Mouse (Mus musculus): ENCODE data around the gene Blcap.

DNA sequence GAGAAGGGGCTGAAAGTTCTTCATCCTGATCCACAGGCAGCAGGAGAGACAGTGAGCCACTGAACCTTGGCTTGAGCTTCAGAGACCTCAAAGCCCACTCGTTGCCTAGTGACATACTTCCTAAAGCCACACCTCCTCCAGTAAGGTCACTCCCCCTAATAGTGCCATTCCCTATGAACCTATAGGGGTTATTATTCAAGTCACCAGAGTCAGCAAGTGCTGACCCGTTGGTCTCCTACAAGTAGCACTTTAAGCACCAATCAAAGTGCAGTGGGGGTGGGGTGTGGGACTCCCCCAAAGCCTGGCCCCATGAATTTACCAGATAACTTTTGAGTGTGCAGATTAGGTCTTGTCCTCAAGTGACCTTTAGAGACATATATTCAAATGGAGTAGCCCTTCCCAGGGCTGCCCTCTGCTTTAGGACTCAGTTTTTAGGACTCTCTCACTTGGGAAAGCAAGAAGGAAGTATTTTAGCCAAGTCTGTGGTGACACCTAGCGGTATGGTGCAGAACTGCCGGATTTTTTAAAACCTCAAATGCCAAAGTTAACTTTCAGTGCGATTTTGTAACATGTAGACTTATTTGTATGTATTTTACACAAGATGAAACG lies at the start of gene Blcap:
- TF ChIP-seq CTCF (IDR thresholded peaks at IDR 0.05; ENCODE audit: extremely low read depth, insufficient read length, insufficient replicate concordance, low read depth, low read length): peak; percentile 25; the same call in 1 of the 2 replicates
- no peak for TF ChIP-seq POLR2A (IDR thresholded peaks at IDR 0.05; ENCODE audit: low read depth, low read length)

Data from small intestine, adult 2 months (tissue).